Mouse (Mus musculus): ENCODE results near the gene Ptx4. TPM values are rescaled to one million over a fixed set of nuclear protein-coding genes. Genes with fewer than 3 reads are reported as not detected.
"Not testable (repeated sequence)": the region's sequence is repeated elsewhere in the genome, so short reads cannot be mapped to it uniquely, and the experiment has no call there.

Gene Ptx4
- polyA plus RNA-seq, 2 experiments: 1.8 to 2.0 TPM

DNA sequence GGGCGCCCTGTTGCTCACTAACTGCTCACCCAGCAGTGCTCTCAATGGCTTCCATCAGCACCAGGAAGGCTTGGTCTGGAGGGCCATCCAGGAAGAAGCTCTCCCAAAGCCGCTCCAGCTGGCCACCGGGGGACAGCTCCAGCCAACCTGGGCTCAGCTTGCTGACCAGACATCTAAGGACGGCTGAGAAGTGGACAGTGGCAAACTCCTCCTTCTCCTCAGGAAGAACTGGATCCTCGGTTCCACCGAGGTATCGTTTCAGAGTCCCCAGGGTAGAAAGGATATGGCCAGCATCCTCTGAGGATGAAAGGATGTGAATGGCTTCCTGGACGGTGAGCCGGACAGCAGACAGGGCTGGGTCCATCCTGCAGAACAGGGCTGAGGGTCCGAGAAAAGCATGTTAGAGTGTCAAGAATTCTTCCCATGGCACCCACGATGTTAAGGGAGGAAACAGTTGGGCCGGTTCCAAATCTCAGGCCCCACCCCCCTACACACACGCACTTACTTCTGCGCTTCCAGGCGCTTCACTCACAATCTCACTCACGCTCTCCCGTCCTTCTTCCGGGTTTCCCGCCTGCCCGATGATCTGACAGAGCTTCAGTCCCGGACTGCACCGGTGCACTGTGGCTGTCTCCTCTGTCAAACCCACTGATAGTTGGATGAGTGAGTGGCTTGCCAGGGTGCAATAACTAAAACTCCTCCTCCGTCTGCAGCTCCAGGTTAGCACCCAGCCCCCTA lies 5.5 kb upstream of the Ptx4 start:
- Histone ChIP-seq H3K27ac (replicated peaks; ENCODE audit: low read depth, low read length) (peak overlapping the region; percentile 92), H3K4me1 (ENCODE audit: control insufficient read depth, insufficient read depth, low read length) (peaks cover 9% of the 10 kb centered on the region), H3K4me2 (replicated peaks; ENCODE audit: low read depth, low read length, severe bottlenecking) (peak overlapping the region; percentile 98), H3K36me3 (ENCODE audit: control insufficient read depth, insufficient read depth, low read length) (peaks cover 16% of the 10 kb centered on the region), H3K9me3 (ENCODE audit: control insufficient read depth, low read length) (no peaks in the 10 kb centered on the region), H3K4me3 (replicated peaks; ENCODE audit: low read length) (peak overlapping the region; percentile 61), H3K27me3 (ENCODE audit: control insufficient read depth, insufficient read depth, low read length) (no peaks in the 10 kb centered on the region), H3K9ac (ENCODE audit: low read depth, low read length, severe bottlenecking) (peak overlapping the region; percentile 70)
- DNase-seq (ENCODE audit: low spot score) (peak; percentile 15), ATAC-seq (ENCODE audit: low FRiP score, low read depth) (peak; percentile 24)
- TF ChIP-seq POLR2A (IDR thresholded peaks at IDR 0.05; ENCODE audit: borderline replicate concordance, extremely low read depth, insufficient read depth, insufficient read length): no peak
- WGBS: 10% methylated on average over 23 of the region's 23 CpGs

GRCm38 (mm10) chr17:25115664-25116432 lies 4.7 kb upstream of the Ptx4 start, which contains the start of gene Telo2:
TSS of gene Telo2 (minus strand) at chr17:25115967.
- 6% methylated on average over 40 of the region's 40 CpGs for WGBS
- Histone ChIP-seq H3K4me1 (ENCODE audit: control insufficient read depth, insufficient read depth, low read length) (peaks cover 9% of the 10 kb centered on the region), H3K27ac (replicated peaks; ENCODE audit: low read depth, low read length) (peak within 1 kb of the TSS; percentile 92), H3K9me3 (ENCODE audit: control insufficient read depth, low read length) (no peaks in the 10 kb centered on the region), H3K4me3 (replicated peaks; ENCODE audit: low read length) (peak within 1 kb of the TSS; percentile 61), H3K4me2 (replicated peaks; ENCODE audit: low read depth, low read length, severe bottlenecking) (peak within 1 kb of the TSS; percentile 98), H3K9ac (ENCODE audit: low read depth, low read length, severe bottlenecking) (peak within 1 kb of the TSS; percentile 70), H3K27me3 (ENCODE audit: control insufficient read depth, insufficient read depth, low read length) (no peaks in the 10 kb centered on the region), H3K36me3 (ENCODE audit: control insufficient read depth, insufficient read depth, low read length) (peaks cover 9% of the 10 kb centered on the region; the same call in 1 of the 2 replicates)
- DNase-seq (ENCODE audit: low spot score) (peak; percentile 95), ATAC-seq (ENCODE audit: low FRiP score, low read depth) (peak; percentile 94)
- TF ChIP-seq POLR2A (IDR thresholded peaks at IDR 0.05; ENCODE audit: borderline replicate concordance, extremely low read depth, insufficient read depth, insufficient read length): peak; percentile 57; the same call in 1 of the 2 replicates

GRCm38 (mm10) chr17:25117263-25117662 lies 3.3 kb upstream of the Ptx4 start:
- WGBS: 42% methylated on average over 4 of the region's 4 CpGs
- H3K4me2 ChIP-seq (replicated peaks; ENCODE audit: low read depth, low read length, severe bottlenecking): no peak overlapping the region
- peaks cover 9% of the 10 kb centered on the region for H3K4me1 ChIP-seq (ENCODE audit: control insufficient read depth, insufficient read depth, low read length)
- ATAC-seq (ENCODE audit: low FRiP score, low read depth) (no peak), DNase-seq (ENCODE audit: low spot score) (no peak)
- no peaks in the 10 kb centered on the region for H3K9me3 ChIP-seq (ENCODE audit: control insufficient read depth, low read length)
- no peak overlapping the region for H3K9ac ChIP-seq (ENCODE audit: low read depth, low read length, severe bottlenecking)
- no peak overlapping the region for H3K4me3 ChIP-seq (replicated peaks; ENCODE audit: low read length)
- 0 out of 2 replicates have a peak, but pooled peaks cover 3% of the 10 kb centered on the region for H3K36me3 ChIP-seq (ENCODE audit: control insufficient read depth, insufficient read depth, low read length)
- no peak for TF ChIP-seq POLR2A (IDR thresholded peaks at IDR 0.05; ENCODE audit: borderline replicate concordance, extremely low read depth, insufficient read depth, insufficient read length)
- H3K27ac ChIP-seq (replicated peaks; ENCODE audit: low read depth, low read length): no peak overlapping the region
- no peaks in the 10 kb centered on the region for H3K27me3 ChIP-seq (ENCODE audit: control insufficient read depth, insufficient read depth, low read length)

- no peak for DNase-seq (ENCODE audit: low spot score)
- Histone ChIP-seq H3K4me2 (replicated peaks; ENCODE audit: low read depth, low read length, severe bottlenecking) (no peak overlapping the region), H3K27me3 (ENCODE audit: control insufficient read depth, insufficient read depth, low read length) (no peaks in the 10 kb centered on the region), H3K9ac (ENCODE audit: low read depth, low read length, severe bottlenecking) (no peak overlapping the region), H3K4me1 (ENCODE audit: control insufficient read depth, insufficient read depth, low read length) (no peaks in the 10 kb centered on the region), H3K4me3 (replicated peaks; ENCODE audit: low read length) (no peak overlapping the region), H3K9me3 (ENCODE audit: control insufficient read depth, low read length) (no peaks in the 10 kb centered on the region), H3K36me3 (ENCODE audit: control insufficient read depth, insufficient read depth, low read length) (no peaks in the 10 kb centered on the region), H3K27ac (replicated peaks; ENCODE audit: low read depth, low read length) (no peak overlapping the region)
- ATAC-seq (ENCODE audit: low FRiP score, low read depth): no peak
- 25% methylated on average over 7 of the region's 7 CpGs for WGBS
- TF ChIP-seq POLR2A (IDR thresholded peaks at IDR 0.05; ENCODE audit: borderline replicate concordance, extremely low read depth, insufficient read depth, insufficient read length): no peak
Observed at GRCm38 (mm10) chr17:25123979-25124378, 3.4 kb downstream of the Ptx4 start.

- H3K9ac ChIP-seq (ENCODE audit: low read depth, low read length, severe bottlenecking); H3K27ac ChIP-seq (replicated peaks; ENCODE audit: low read depth, low read length); H3K4me2 ChIP-seq (replicated peaks; ENCODE audit: low read depth, low read length, severe bottlenecking); H3K4me1 ChIP-seq (ENCODE audit: control insufficient read depth, insufficient read depth, low read length); ATAC-seq (ENCODE audit: low FRiP score, low read depth); H3K9me3 ChIP-seq (ENCODE audit: control insufficient read depth, low read length); H3K36me3 ChIP-seq (ENCODE audit: control insufficient read depth, insufficient read depth, low read length); H3K27me3 ChIP-seq (ENCODE audit: control insufficient read depth, insufficient read depth, low read length); H3K4me3 ChIP-seq (replicated peaks; ENCODE audit: low read length); DNase-seq (ENCODE audit: low spot score): not testable (repeated sequence)
- 82% methylated on average over 3 of the region's 3 CpGs for WGBS
Observed at GRCm38 (mm10) chr17:25125442-25126060, 5.0 kb downstream of the Ptx4 start.

All from limb, embryonic 14.5 days (tissue).